Comparison of ENCODE assay signal across 26 mouse cellular contexts in the genomic region with DNA sequence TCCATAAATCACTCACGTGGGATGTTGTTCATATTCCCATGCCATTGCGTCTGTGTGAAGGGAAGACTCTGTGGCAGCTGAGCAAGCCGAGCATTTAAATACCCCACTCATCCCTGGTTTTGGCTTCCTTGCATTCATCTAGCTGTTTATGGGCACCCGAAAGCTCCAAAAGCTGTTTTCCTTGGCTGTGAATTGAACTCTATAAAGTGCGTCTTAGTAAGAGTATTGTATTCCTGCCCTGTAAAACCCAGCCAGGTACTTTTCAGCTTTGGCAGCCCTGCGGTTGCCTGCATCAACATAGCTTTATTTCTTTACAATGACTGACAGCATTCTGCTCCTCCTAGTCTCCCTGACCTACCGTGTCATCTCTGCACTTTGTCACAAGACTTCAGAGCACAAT.
DNase-seq lines count a peak whose midpoint lies in the region; ATAC-seq and TF ChIP-seq lines count a peak whose summit lies in the region.
"Had no signal": no experiment of that assay in that cellular context is flagged by ENCODE, and none has a peak within 500 bp of the region (broad histone marks: within the 10 kb centered on the region; RNA-seq: fewer than 3 reads in every experiment).

No protein-coding gene starts in this region.

- no peaks in the 10 kb centered on the region for H3K27me3 ChIP-seq in heart, embryonic 13.5 days (replicated peaks)
- H3K27me3 ChIP-seq in limb, embryonic 14.5 days (ENCODE audit: control insufficient read depth, insufficient read depth, low read length), result no peaks in the 10 kb centered on the region
- H3K27me3 ChIP-seq: CH12.LX; embryonic facial prominence, embryonic 13.5 days; forebrain, embryonic 12.5 days; Patski had no signal

- 67% methylated on average over 7 of the region's 7 CpGs for WGBS in heart, embryonic 13.5 days
- 41% methylated on average over 7 of the region's 7 CpGs for WGBS in limb, embryonic 14.5 days

- no peak overlapping the region for H3K9ac ChIP-seq in heart, embryonic 13.5 days
- H3K9ac ChIP-seq in limb, embryonic 14.5 days (ENCODE audit: low read depth, low read length, severe bottlenecking), result no peak overlapping the region
- H3K9ac ChIP-seq: embryonic facial prominence, embryonic 13.5 days; forebrain, embryonic 12.5 days had no signal

- no peak overlapping the region for H3K4me3 ChIP-seq in heart, embryonic 13.5 days
- H3K4me3 ChIP-seq in limb, embryonic 14.5 days (replicated peaks; ENCODE audit: low read length), result no peak overlapping the region
- H3K4me3 ChIP-seq: embryonic facial prominence, embryonic 13.5 days; forebrain, embryonic 10.5 days; forebrain, embryonic 12.5 days had no signal

- no peak overlapping the region for H3K4me2 ChIP-seq in heart, embryonic 13.5 days
- no peak overlapping the region for H3K4me2 ChIP-seq in limb, embryonic 14.5 days (replicated peaks; ENCODE audit: low read depth, low read length, severe bottlenecking)
- H3K4me2 ChIP-seq: embryonic facial prominence, embryonic 13.5 days; forebrain, embryonic 12.5 days had no signal

- no peaks in the 10 kb centered on the region for H3K9me3 ChIP-seq in heart, embryonic 13.5 days
- H3K9me3 ChIP-seq in limb, embryonic 14.5 days (ENCODE audit: control insufficient read depth, low read length), result no peaks in the 10 kb centered on the region
- H3K9me3 ChIP-seq: embryonic facial prominence, embryonic 13.5 days; forebrain, embryonic 10.5 days; forebrain, embryonic 12.5 days had no signal

- no peak for TF ChIP-seq POLR2A in limb, embryonic 14.5 days (IDR thresholded peaks at IDR 0.05; ENCODE audit: borderline replicate concordance, extremely low read depth, insufficient read depth, insufficient read length)

- ATAC-seq in heart, embryonic 13.5 days (ENCODE audit: extremely low read depth, insufficient number of reproducible peaks, low FRiP score, low TSS enrichment), result no peak
- ATAC-seq in limb, embryonic 14.5 days (ENCODE audit: low FRiP score, low read depth), result peak; percentile 30; the same call in 1 of the 2 replicates
- ATAC-seq: activated CD4-positive, CD25-positive, alpha-beta regulatory T cell, adult 4 months; CD4-positive, CD25-positive, alpha-beta regulatory T cell, adult 4 months; forebrain, embryonic 14.5 days; forebrain, embryonic 16.5 days; Patski had no signal

- intact Hi-C loops in heart, postnatal 36 days (cut with DNase I), result no loop called here

- H3K4me1 ChIP-seq in heart, embryonic 13.5 days, result peaks cover 27% of the 10 kb centered on the region
- H3K4me1 ChIP-seq in limb, embryonic 14.5 days (ENCODE audit: control insufficient read depth, insufficient read depth, low read length), result 0 out of 2 replicates have a peak, but pooled peaks cover 6% of the 10 kb centered on the region
- H3K4me1 ChIP-seq: forebrain, embryonic 10.5 days; forebrain, embryonic 12.5 days had no signal

- DNase-seq in embryo, embryonic 10.5 days (ENCODE audit: low spot score), result peak; percentile 4
- no peak for DNase-seq in embryo, embryonic 10 days (ENCODE audit: low spot score)
- DNase-seq in heart, postnatal 36 days, result no peak
- peak; percentile 83 for DNase-seq in fat pad, adult 2 months (ENCODE audit: extremely low read depth, low read depth, low spot score)
- DNase-seq in limb, embryonic 14.5 days (ENCODE audit: low spot score), result peak; percentile 27
- no peak for DNase-seq in left cerebral cortex, adult 18-20 months (ENCODE audit: low spot score in 2 of 2)
- DNase-seq: adrenal gland, adult 8-10 months; adrenal gland, postnatal 14 days; adrenal gland, postnatal 36 days; B cell, adult 2 months; cerebellum, adult 11-12 months; cerebellum, adult 2 months; cerebellum, adult 9-10 months; cerebellum, postnatal 10 days; cerebellum, postnatal 25 days had no signal

- no peaks in the 10 kb centered on the region for H3K36me3 ChIP-seq in heart, embryonic 13.5 days
- no peaks in the 10 kb centered on the region for H3K36me3 ChIP-seq in limb, embryonic 14.5 days (ENCODE audit: control insufficient read depth, insufficient read depth, low read length)
- H3K36me3 ChIP-seq: embryonic facial prominence, embryonic 13.5 days; forebrain, embryonic 10.5 days; forebrain, embryonic 12.5 days; G1E had no signal

- peak overlapping the region; percentile 7; the same call in 1 of the 2 replicates for H3K27ac ChIP-seq in heart, embryonic 13.5 days (replicated peaks)
- H3K27ac ChIP-seq in limb, embryonic 14.5 days (replicated peaks; ENCODE audit: low read depth, low read length), result no peak overlapping the region
- H3K27ac ChIP-seq: embryonic facial prominence, embryonic 13.5 days; forebrain, embryonic 10.5 days; forebrain, embryonic 12.5 days had no signal

Comparison
In these comparisons a context has a peak if more than half of its experiments do, and no peak if none do; other contexts are left out.
1. DNase-seq: peak in embryo, embryonic 10.5 days (single experiment), fat pad, adult 2 months (single experiment) and limb, embryonic 14.5 days (single experiment); none in embryo, embryonic 10 days (single experiment), heart, postnatal 36 days (0 of 2) and left cerebral cortex, adult 18-20 months (0 of 2).